Mouse (Mus musculus): ENCODE measurements around the gene Spryd3. TPM values are rescaled to one million over a fixed set of nuclear protein-coding genes. Genes with fewer than 3 reads are reported as not detected.
"Not testable (repeated sequence)": the region's sequence is repeated elsewhere in the genome, so short reads cannot be mapped to it uniquely, and the experiment has no call there.

Gene Spryd3
- 1 to 10 TPM; 4.9 to 7.7 TPM for total RNA-seq (2021)
- long read RNA-seq, experiment 1, transcript Spryd3-203 (11 exons, 2,456 nt) = major isoform, 10 of 10 reads
- long read RNA-seq, experiment 1, partial matches to known transcripts = 0 of 10 reads
- long read RNA-seq, experiment 1, other reads (novel, unspliced or antisense) = 0 of 10 reads
- long read RNA-seq, experiment 2, transcript Spryd3-203 (11 exons, 2,456 nt) = major isoform, 9 of 10 reads
- long read RNA-seq, experiment 2, partial matches to known transcripts = 1 of 10 reads
- long read RNA-seq, experiment 2, other reads (novel, unspliced or antisense) = 0 of 10 reads

GRCm38 (mm10) chr15:102136129-102136758 is at the start of gene Spryd3:
Gene Spryd3, minus strand, starts transcription at chr15:102136234.
- DNase-seq (ENCODE audit: low spot score) = peak; percentile 97

DNA sequence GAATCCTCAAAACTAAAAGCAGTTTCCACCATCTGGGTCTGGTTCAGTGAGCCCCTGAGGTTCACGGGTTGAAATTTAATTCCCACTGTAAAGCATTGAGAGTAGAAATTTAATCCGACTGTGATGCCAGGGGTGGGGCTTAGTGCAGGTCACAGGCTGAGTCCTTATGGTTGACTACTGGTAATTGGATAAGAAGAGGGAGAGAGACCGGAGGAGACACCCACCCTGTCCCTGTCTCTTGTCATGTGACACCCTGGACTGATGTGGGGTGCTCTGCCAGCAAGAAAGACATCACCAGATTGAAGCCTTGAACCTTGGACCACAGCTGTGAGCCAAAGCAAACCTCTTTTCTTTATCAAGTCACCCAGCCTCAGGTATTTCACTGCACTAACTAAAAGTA is 47.0 kb upstream of the Spryd3 start:
- DNase-seq (ENCODE audit: low spot score) = no peak

GRCm38 (mm10) chr15:102179924-102180323 is 43.9 kb upstream of the Spryd3 start:
- DNase-seq (ENCODE audit: low spot score) = no peak

DNA sequence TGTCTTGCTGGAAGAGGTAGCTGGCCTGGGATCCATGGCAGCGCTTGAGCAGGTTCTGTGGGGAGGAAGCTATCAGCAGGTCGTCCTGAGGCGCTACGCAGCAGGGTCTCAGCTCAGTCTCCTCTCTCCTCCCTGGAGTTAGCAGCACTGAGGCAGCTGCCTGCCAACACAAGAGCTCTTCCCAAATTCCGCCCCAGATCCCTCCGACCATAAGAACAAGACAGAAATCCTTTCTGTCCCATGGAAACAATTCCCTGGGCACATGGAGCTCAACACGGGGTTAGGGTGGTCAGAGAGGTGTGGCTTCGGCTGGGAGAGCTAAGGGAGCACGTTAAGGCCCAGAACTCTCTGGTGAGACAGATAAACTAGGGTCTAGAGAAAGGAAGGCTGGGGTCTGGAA is 43.1 kb upstream of the Spryd3 start:
- DNase-seq (ENCODE audit: low spot score) = no peak

- peak; percentile 82 for DNase-seq (ENCODE audit: low spot score)
Observed at GRCm38 (mm10) chr15:102178279-102178678, 42.2 kb upstream of the Spryd3 start.

DNA sequence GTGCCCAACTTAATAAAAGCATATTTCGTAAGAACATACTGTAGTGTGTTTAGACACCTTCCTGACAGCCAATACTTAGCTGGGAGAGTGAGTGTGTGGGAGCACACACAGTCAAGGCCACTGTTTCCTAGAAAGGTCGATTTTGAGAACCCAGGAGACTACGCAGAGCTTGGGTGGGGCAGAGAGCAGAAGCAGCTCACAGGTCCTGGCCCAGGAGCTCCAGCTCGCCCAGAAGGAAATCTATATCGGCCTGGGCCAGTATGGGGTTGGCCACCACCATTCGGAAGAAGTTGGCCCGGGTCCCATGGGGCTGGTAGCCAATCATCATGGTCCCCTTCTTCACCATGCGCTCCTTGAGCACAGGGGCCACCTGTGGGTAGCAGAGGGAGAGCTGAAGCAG is 41.4 kb upstream of the Spryd3 start:
- no peak for DNase-seq (ENCODE audit: low spot score)

GRCm38 (mm10) chr15:102176571-102177316 is 40.7 kb upstream of the Spryd3 start:
- no peak for DNase-seq (ENCODE audit: low spot score)

GRCm38 (mm10) chr15:102175736-102176319 is 39.8 kb upstream of the Spryd3 start:
- no peak for DNase-seq (ENCODE audit: low spot score)

GRCm38 (mm10) chr15:102173581-102173980 is 37.5 kb upstream of the Spryd3 start:
- DNase-seq (ENCODE audit: low spot score) = no peak

- DNase-seq (ENCODE audit: low spot score) = no peak
Observed at GRCm38 (mm10) chr15:102169064-102169463, 33.0 kb upstream of the Spryd3 start.

DNA sequence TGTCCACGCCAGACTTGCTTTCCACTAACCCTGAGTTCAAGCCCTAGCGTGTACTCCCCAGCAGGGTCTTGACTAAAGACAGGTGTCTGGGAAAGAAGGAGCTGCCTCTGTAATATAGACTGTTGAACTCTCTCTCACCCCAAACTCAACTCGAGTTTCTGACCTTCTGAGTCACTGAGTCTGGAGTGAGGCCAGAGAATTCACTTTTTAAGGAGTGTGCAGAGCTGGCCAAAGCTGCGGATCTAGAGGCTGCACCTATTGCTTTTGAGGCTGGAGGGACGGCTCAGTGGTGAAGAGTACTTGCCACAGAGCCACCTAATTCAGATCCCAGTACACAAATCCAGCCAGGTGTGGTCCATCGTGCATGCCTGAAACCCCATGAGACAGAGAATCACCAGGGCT is 31.6 kb upstream of the Spryd3 start:
- DNase-seq (ENCODE audit: low spot score) = peak; percentile 36

DNA sequence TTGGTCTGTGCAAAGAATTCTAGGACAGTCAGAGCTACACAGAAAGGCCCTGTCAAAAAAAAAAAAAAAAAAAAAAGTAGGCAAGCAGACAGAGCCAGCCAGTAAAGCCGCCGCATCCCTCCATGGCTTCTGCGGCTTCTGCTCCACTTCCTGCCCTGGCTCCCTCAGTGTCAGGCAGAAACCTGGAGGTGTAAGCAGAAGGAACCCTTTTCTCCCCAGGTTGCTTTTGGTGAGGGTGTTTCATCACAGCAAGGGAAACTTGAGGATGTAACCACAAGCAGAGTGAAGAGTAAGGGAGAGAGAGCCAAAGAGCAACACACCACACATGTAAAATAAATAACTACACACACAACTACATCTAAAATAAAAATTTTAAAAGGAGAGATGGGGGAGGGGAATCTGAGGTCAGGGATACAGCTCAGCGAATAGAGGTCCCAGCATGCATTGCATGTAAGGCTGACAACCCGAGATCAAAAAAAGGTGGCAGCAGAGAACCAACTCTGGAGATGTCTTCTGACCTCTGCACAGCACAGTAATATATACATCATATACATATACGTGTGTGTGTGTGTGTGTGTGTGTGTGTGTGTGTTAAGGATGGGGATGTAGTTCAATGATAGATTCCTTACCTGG is 29.6 kb upstream of the Spryd3 start:
- DNase-seq (ENCODE audit: low spot score) = no peak

GRCm38 (mm10) chr15:102163900-102164693 is 28.1 kb upstream of the Spryd3 start:
- no peak for DNase-seq (ENCODE audit: low spot score)

DNA sequence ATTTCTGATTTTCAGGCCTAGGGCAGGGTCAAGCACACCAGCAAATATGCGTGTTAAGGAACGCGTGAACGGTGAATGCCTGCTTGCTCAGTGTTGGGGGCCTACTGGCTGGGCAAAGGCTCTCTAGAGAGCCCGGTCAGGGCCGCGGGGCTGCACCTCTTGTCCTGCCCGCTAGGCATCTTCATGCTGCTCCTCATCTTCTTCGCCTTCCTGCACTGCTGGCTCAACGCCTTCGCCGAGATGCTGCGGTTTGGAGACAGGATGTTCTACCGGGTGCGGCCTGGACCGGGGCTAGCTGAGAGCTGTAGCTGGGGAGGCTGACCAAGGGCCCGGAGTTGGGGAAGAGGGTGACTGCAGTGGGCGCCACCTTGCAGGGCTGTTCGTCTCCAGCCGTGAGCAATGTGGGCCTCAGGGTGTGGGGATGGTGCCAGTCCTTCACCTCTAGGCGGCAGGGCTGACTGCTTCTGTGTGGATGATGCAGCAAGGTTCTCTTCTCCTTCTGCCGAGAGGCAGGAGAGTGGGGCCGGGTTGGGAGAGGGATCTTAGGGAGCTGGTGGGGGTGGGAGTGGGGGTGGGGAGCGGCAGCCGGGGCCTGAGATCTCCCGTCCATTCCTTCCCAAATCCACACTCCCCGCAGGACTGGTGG is 24.5 kb upstream of the Spryd3 start:
- DNase-seq (ENCODE audit: low spot score) = no peak

DNA sequence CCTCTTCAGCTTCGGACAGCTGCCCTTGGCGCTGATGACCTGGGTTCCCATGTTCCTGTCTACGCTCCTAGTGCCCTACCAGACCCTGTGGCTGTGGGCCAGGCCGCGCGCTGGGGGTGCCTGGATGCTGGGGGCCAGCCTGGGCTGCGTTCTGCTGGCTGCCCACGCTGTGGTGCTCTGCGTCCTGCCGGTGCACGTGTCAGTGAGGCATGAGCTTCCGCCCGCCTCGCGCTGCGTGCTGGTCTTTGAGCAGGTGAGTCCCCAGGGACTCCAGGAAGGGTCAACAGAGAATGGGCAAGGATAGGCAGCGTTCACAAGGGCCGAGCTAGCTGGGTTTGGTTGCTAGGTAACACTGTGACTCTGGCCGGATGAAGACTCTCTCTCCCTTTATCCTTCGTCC is 20.8 kb upstream of the Spryd3 start:
- no peak for DNase-seq (ENCODE audit: low spot score)

DNA sequence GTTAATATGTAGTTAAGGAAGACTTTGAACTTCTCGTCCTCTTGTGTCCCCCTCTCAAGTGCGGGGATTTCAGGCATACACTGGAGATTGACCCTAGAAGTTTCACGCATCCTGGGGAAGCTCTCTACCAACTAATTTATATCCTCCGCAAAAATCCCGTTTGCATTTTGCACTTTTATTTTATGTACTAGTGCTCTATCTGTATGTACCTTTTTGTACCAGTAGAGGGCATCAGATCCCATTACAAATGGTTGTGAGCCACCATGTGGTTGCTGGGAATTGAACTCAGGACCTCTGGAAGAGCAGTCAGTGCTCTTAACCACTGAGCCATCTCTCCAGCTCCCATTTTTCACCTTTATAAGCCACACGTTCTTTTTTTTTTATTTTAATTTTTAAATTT is 19.0 kb upstream of the Spryd3 start:
- not testable (repeated sequence) for DNase-seq (ENCODE audit: low spot score)

DNA sequence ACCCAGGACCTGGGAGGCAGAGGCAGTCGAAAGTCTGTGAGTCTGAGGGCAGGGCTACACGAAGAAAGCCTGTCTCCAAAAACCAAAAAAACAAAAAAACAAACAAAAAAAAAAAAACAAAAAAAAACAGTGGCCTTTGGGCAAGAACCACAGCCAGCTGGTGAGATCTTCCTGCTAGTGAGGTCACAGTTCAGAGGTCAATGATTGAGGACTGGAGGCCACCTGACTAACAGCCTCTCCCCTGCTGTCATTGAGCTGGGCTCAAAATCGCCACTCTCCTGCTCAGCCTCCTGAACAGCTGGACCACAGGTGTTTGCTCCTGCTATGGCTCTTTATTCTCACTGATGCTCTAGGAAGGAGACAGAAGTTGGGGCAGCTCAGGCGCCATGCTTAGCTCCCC is 16.6 kb upstream of the Spryd3 start:
- DNase-seq (ENCODE audit: low spot score) = no peak

DNA sequence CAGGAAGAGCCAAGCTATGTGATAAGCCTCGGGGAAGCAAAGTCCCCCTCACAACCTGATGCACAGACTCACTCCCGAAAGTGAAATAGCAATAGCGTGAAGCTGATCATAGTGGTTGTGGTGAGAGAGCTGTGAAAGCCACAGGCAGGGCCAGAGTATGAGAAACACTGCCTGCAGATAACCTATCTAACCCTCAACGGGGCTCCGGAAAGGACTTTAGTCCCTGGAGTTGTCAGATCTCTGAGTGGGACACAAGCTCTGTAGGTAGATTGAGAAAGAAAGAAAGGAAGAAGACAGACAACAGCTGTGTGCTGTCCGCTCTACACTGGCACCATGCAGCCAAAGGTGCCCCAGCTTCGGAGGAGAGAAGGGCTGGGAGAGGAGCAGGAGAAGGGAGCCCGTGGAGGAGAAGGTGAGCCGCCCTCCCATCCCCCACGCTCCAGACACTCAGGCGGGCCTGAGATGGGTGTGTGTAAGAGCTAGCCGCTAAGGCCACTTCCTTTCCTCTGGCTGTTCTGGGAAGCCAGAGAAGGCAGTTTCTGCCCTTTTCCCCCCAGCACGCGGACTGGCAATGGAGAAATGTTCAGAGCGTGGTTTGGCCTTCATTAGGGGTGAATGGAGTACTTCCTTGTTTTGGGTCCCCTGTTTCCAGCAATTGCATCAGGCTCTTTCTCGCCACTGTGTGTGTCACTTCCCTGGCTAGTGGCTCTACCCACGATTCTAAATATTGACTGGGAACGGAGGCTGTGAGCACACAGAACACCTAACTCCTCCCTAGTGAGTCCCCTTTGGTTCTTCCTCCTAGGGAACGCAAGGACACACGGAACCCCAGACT is 14.5 kb upstream of the Spryd3 start, which contains the start of gene Soat2:
TSS of gene Soat2 (plus strand) at position 226 of the 835 bp plus-strand sequence.
- no peak for DNase-seq (ENCODE audit: low spot score)

GRCm38 (mm10) chr15:102149561-102149960 is 13.5 kb upstream of the Spryd3 start:
- DNase-seq (ENCODE audit: low spot score) = no peak

Data from gastrocnemius, adult 18-20 months (tissue).